Mouse (Mus musculus): ENCODE results near the gene Abcc3.

DNA sequence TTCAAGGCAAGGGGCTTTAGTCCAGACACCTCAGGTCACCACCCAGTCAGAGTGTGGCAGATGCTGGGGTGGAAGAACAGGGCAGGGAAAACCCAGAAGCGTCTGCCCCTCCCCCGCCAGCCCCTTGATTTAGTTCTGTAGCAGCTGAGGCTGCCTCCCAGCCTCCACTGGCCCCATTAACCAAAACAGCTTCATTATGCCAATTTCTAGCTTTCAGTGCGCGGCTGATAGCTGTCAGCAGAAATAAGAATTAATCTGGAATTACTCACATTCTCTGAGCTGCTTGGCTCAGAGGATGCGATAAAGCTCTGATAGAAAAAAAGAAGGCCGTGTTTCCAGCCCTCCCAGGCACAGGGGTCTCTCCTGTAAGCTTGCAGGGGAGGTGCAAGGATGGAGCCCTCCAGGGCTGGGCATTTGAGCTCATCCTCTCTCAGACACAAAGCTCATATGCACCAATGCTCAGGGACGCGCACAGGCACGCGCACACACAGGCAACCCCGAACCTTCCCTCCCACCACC lies 15.1 kb upstream of the Abcc3 start:
- no peak for TF ChIP-seq CTCF (conservative IDR thresholded peaks at IDR 0.05; ENCODE audit: insufficient read depth, insufficient read length, low read depth, low read length)
- no peak for TF ChIP-seq POLR2A (IDR thresholded peaks at IDR 0.05; ENCODE audit: low read depth, low read length)

Data from kidney, adult 2 months (tissue).